Mouse (Mus musculus) spleen, postnatal 36 days (tissue): ENCODE measurements around the gene Atp11a.

ENCODE experiments used
- DNase-seq, 2 experiments: peaks; one replicate each; pipeline ENCODE4 v3.0.0; 2022; ENCODE audit warnings: low spot score in 2 of 2, mixed read lengths in 1 of 2

Gene Atp11a

GRCm38 (mm10) chr8:12811231-12811630, 54.4 kb downstream of the Atp11a start:
- DNase-seq, result no peak

GRCm38 (mm10) chr8:12816412-12816811, 59.6 kb downstream of the Atp11a start:
- DNase-seq, result no peak

- no peak for DNase-seq
Measured at GRCm38 (mm10) chr8:12822892-12823291, 66.1 kb downstream of the Atp11a start.

- DNase-seq, result no peak
Measured at GRCm38 (mm10) chr8:12824562-12824961, 67.7 kb downstream of the Atp11a start.

- DNase-seq, result no peak
Measured at GRCm38 (mm10) chr8:12825236-12825635, 68.4 kb downstream of the Atp11a start.

GRCm38 (mm10) chr8:12825686-12826237, 68.9 kb downstream of the Atp11a start:
- no peak for DNase-seq

- no peak for DNase-seq
Measured at GRCm38 (mm10) chr8:12827124-12827523, 70.3 kb downstream of the Atp11a start.

GRCm38 (mm10) chr8:12828298-12828697, 71.5 kb downstream of the Atp11a start:
- DNase-seq, result no peak

- no peak for DNase-seq
Measured at GRCm38 (mm10) chr8:12829381-12829780, 72.6 kb downstream of the Atp11a start.

GRCm38 (mm10) chr8:12831659-12832589, 75.1 kb downstream of the Atp11a start:
- DNase-seq, result no peak

GRCm38 (mm10) chr8:12833616-12834015, 76.8 kb downstream of the Atp11a start:
- no peak for DNase-seq

GRCm38 (mm10) chr8:12840834-12841233, 84.0 kb downstream of the Atp11a start:
- DNase-seq, result no peak

- DNase-seq, result no peak
Measured at GRCm38 (mm10) chr8:12842342-12842995, 85.7 kb downstream of the Atp11a start.

- DNase-seq, result no peak
Measured at GRCm38 (mm10) chr8:12844347-12844950, 87.6 kb downstream of the Atp11a start.

GRCm38 (mm10) chr8:12846447-12846846, 89.6 kb downstream of the Atp11a start:
- DNase-seq, result no peak

GRCm38 (mm10) chr8:12851241-12851640, 94.4 kb downstream of the Atp11a start:
- no peak for DNase-seq

- no peak for DNase-seq
Measured at GRCm38 (mm10) chr8:12856038-12856437, 99.2 kb downstream of the Atp11a start.

GRCm38 (mm10) chr8:12863061-12863460, 106.2 kb downstream of the Atp11a start:
- DNase-seq, result no peak

- no peak for DNase-seq
Measured at GRCm38 (mm10) chr8:12863608-12864007, 106.8 kb downstream of the Atp11a start.

- DNase-seq, result no peak
Measured at GRCm38 (mm10) chr8:12865790-12866189, 109.0 kb downstream of the Atp11a start.

- DNase-seq, result no peak
Measured at GRCm38 (mm10) chr8:12869661-12870060, 112.8 kb downstream of the Atp11a start.

- DNase-seq, result no peak
Measured at GRCm38 (mm10) chr8:12870656-12871055, 113.8 kb downstream of the Atp11a start.
